Mouse (Mus musculus) embryonic facial prominence, embryonic 12.5 days (tissue): ENCODE measurements around the gene Mob4. TPM values are rescaled to one million over a fixed set of nuclear protein-coding genes. Genes with fewer than 3 reads are reported as not detected.

Experiments
- ATAC-seq: fragments of 200-750 bp; cut with Nextera tagmentation; 2 replicates; pipeline ENCODE4 v1.8.0; 2017; ENCODE audit not compliant: insufficient number of reproducible peaks, insufficient read depth, low FRiP score, low TSS enrichment
- H3K27ac ChIP-seq: fragments of 300-500 bp; sonication (generic); 2 replicates; pipeline ENCODE4 v1.5.1; 2016; ENCODE audit warnings: mild to moderate bottlenecking
- H3K27me3 ChIP-seq: fragments of 300-500 bp; sonication (generic); 2 replicates; pipeline ENCODE4 v1.6.1; 2016; ENCODE audit warnings: mild to moderate bottlenecking, moderate library complexity
- H3K36me3 ChIP-seq: fragments of 300-500 bp; sonication (generic); 2 replicates; pipeline ENCODE4 v1.6.1; 2016; ENCODE audit warnings: mild to moderate bottlenecking
- H3K4me1 ChIP-seq: fragments of 300-500 bp; sonication (generic); 2 replicates; pipeline ENCODE4 v1.6.1; 2016
- H3K4me2 ChIP-seq: fragments of 300-500 bp; sonication (generic); replicated peaks from 2 replicates; pipeline ENCODE4 v1.6.1; 2016; ENCODE audit warnings: mild to moderate bottlenecking, moderate library complexity
- H3K4me3 ChIP-seq: fragments of 300-500 bp; sonication (generic); 2 replicates; pipeline ENCODE4 v1.5.1; 2016; ENCODE audit warnings: mild to moderate bottlenecking
- H3K9ac ChIP-seq: fragments of 300-500 bp; sonication (generic); 2 replicates; pipeline ENCODE4 v1.6.1; 2016; ENCODE audit warnings: mild to moderate bottlenecking, moderate library complexity
- H3K9me3 ChIP-seq: fragments of 300-500 bp; sonication (generic); 2 replicates; pipeline ENCODE4 v1.6.1; 2016; ENCODE audit warnings: mild to moderate bottlenecking, moderate library complexity
- WGBS: fragments of 180-500 bp; shearing (Covaris S2); methylation state at CpG from one replicate; pipeline ENCODE4 v1.1.7; 2016; 5-methylcytosine and 5-hydroxymethylcytosine counted together
- polyA plus RNA-seq: library from polyadenylated mRNA; unstranded; fragments of >200 nt; fragmentation: Nextera tagmentation; extraction: Ambion mirVana; gene quantifications from 2 replicates; pipeline ENCODE4 v1.2.1, GENCODE M21; 2016

The Mob4 gene
- polyA plus RNA-seq, 1 experiment from 2014 or later = 155 TPM

GRCm38 (mm10) chr1:55192824-55193223 lies 61.8 kb downstream of the Mob4 start:
- Histone ChIP-seq H3K27ac (peak overlapping the region; percentile 78), H3K9ac (no peak overlapping the region), H3K4me1 (peaks cover 18% of the 10 kb centered on the region; the same call in 1 of the 2 replicates), H3K4me3 (no peak overlapping the region), H3K9me3 (no peaks in the 10 kb centered on the region), H3K27me3 (no peaks in the 10 kb centered on the region), H3K4me2 (no peak overlapping the region), H3K36me3 (peaks cover 5% of the 10 kb centered on the region; the same call in 1 of the 2 replicates)
- ATAC-seq = no peak
- WGBS = 45% methylated on average over 3 of the region's 3 CpGs

GRCm38 (mm10) chr1:55193316-55193715 lies 62.3 kb downstream of the Mob4 start:
- Histone ChIP-seq H3K9ac (no peak overlapping the region), H3K36me3 (peaks cover 5% of the 10 kb centered on the region; the same call in 1 of the 2 replicates), H3K27me3 (no peaks in the 10 kb centered on the region), H3K9me3 (no peaks in the 10 kb centered on the region), H3K27ac (peak overlapping the region; percentile 78), H3K4me1 (peaks cover 18% of the 10 kb centered on the region; the same call in 1 of the 2 replicates), H3K4me2 (no peak overlapping the region), H3K4me3 (no peak overlapping the region)
- WGBS = 17% methylated on average over 2 of the region's 2 CpGs
- peak; percentile 72; the same call in 1 of the 2 replicates for ATAC-seq

- peaks cover 5% of the 10 kb centered on the region; the same call in 1 of the 2 replicates for H3K36me3 ChIP-seq
- no peak for ATAC-seq
- H3K9me3 ChIP-seq = no peaks in the 10 kb centered on the region
- no peaks in the 10 kb centered on the region for H3K27me3 ChIP-seq
- H3K9ac ChIP-seq = no peak overlapping the region
- H3K4me3 ChIP-seq = no peak overlapping the region
- 40% methylated on average over 19 of the region's 19 CpGs for WGBS
- no peak overlapping the region for H3K4me2 ChIP-seq
- peaks cover 22% of the 10 kb centered on the region; the same call in 1 of the 2 replicates for H3K4me1 ChIP-seq
- no peak overlapping the region for H3K27ac ChIP-seq
These were observed 63.3 kb downstream of the Mob4 start for GRCm38 (mm10) chr1:55194064-55194915.

- no peaks in the 10 kb centered on the region for H3K9me3 ChIP-seq
- no peaks in the 10 kb centered on the region for H3K27me3 ChIP-seq
- H3K27ac ChIP-seq = no peak overlapping the region
- peaks cover 5% of the 10 kb centered on the region; the same call in 1 of the 2 replicates for H3K36me3 ChIP-seq
- no peak for ATAC-seq
- WGBS = 61% methylated on average over 4 of the region's 4 CpGs
- peaks cover 22% of the 10 kb centered on the region; the same call in 1 of the 2 replicates for H3K4me1 ChIP-seq
- H3K9ac ChIP-seq = no peak overlapping the region
- no peak overlapping the region for H3K4me3 ChIP-seq
- H3K4me2 ChIP-seq = no peak overlapping the region
These were observed 64.0 kb downstream of the Mob4 start for GRCm38 (mm10) chr1:55195021-55195420.

GRCm38 (mm10) chr1:55196327-55197003 lies 65.4 kb downstream of the Mob4 start:
- H3K9ac ChIP-seq = no peak overlapping the region
- no peak overlapping the region for H3K27ac ChIP-seq
- ATAC-seq = no peak
- H3K4me1 ChIP-seq = peaks cover 22% of the 10 kb centered on the region
- no peaks in the 10 kb centered on the region for H3K9me3 ChIP-seq
- H3K27me3 ChIP-seq = no peaks in the 10 kb centered on the region
- 54% methylated on average over 6 of the region's 6 CpGs for WGBS
- H3K4me2 ChIP-seq = no peak overlapping the region
- peaks cover 3% of the 10 kb centered on the region; the same call in 1 of the 2 replicates for H3K36me3 ChIP-seq
- no peak overlapping the region for H3K4me3 ChIP-seq

GRCm38 (mm10) chr1:55198719-55199118 lies 67.7 kb downstream of the Mob4 start:
- Histone ChIP-seq H3K9ac (no peak overlapping the region), H3K27ac (no peak overlapping the region), H3K4me2 (no peak overlapping the region), H3K4me3 (no peak overlapping the region), H3K9me3 (no peaks in the 10 kb centered on the region), H3K4me1 (peaks cover 19% of the 10 kb centered on the region), H3K36me3 (peaks cover 8% of the 10 kb centered on the region), H3K27me3 (no peaks in the 10 kb centered on the region)
- ATAC-seq = no peak
- 43% methylated on average over 3 of the region's 3 CpGs for WGBS

GRCm38 (mm10) chr1:55201850-55202752 lies 71.1 kb downstream of the Mob4 start:
- Histone ChIP-seq H3K9ac (no peak overlapping the region), H3K27ac (peak overlapping the region; percentile 63; the same call in 1 of the 2 replicates), H3K27me3 (no peaks in the 10 kb centered on the region), H3K4me3 (no peak overlapping the region), H3K4me1 (peaks cover 14% of the 10 kb centered on the region; the same call in 1 of the 2 replicates), H3K4me2 (no peak overlapping the region), H3K36me3 (peaks cover 9% of the 10 kb centered on the region), H3K9me3 (no peaks in the 10 kb centered on the region)
- no peak for ATAC-seq
- WGBS = 59% methylated on average over 18 of the region's 18 CpGs

Other genes starting within 250 kb of the Mob4 start
- gene Ankrd44, start 204.8 kb upstream of the Mob4 start, polyA plus RNA-seq = 27.0 and 30.8 TPM in 2 replicates
- 317 and 342 TPM in 2 replicates for gene Sf3b1, start 103.8 kb upstream of the Mob4 start, polyA plus RNA-seq
- gene Coq10b, start 78.5 kb upstream of the Mob4 start, polyA plus RNA-seq = 20.9 and 22.9 TPM in 2 replicates
- 427 and 440 TPM in 2 replicates for gene Hspe1, start 43.1 kb upstream of the Mob4 start, polyA plus RNA-seq
- 349 and 370 TPM in 2 replicates for gene Hspd1, start 43.0 kb upstream of the Mob4 start, polyA plus RNA-seq
- 26.1 and 27.9 TPM in 2 replicates for gene Rftn2, start 95.6 kb downstream of the Mob4 start, polyA plus RNA-seq
- 2.8 and 3.1 TPM in 2 replicates for gene Mars2, start 105.9 kb downstream of the Mob4 start, polyA plus RNA-seq
- 0.43 and 0.54 TPM in 2 replicates for gene Boll, start 232.2 kb downstream of the Mob4 start, polyA plus RNA-seq